Mouse (Mus musculus) kidney, embryonic 16.5 days (tissue): ENCODE data around the gene Mrpl23. TPM values are rescaled to one million over a fixed set of nuclear protein-coding genes. Genes with fewer than 3 reads are reported as not detected.

ENCODE experiments used
- ATAC-seq: fragments of 200-750 bp; cut with Nextera tagmentation; 2 replicates; pipeline ENCODE4 v1.8.0; 2017; ENCODE audit warnings: moderate TSS enrichment; ENCODE audit not compliant: low FRiP score, low TSS enrichment
- H3K27ac ChIP-seq: fragments of 300-500 bp; sonication (generic); 2 replicates; pipeline ENCODE4 v1.5.1; 2014; ENCODE audit warnings: low read length
- H3K27me3 ChIP-seq: fragments of 300-500 bp; sonication (generic); 2 replicates; pipeline ENCODE4 v1.6.1; 2014; ENCODE audit warnings: low read length, control low read depth, mixed read lengths; ENCODE audit not compliant: insufficient read depth
- H3K36me3 ChIP-seq: fragments of 300-500 bp; sonication (generic); 2 replicates; pipeline ENCODE4 v1.6.1; 2014; ENCODE audit warnings: low read length, control low read depth, mixed read lengths; ENCODE audit not compliant: insufficient read depth
- H3K4me1 ChIP-seq: fragments of 300-500 bp; sonication (generic); 2 replicates; pipeline ENCODE4 v1.6.1; 2014; ENCODE audit warnings: low read length, control low read depth, mixed read lengths; ENCODE audit not compliant: insufficient read depth
- H3K4me2 ChIP-seq: fragments of 300-500 bp; sonication (generic); replicated peaks from 2 replicates; pipeline ENCODE4 v1.6.1; 2014; ENCODE audit warnings: low read depth, low read length
- H3K4me3 ChIP-seq: fragments of 300-500 bp; sonication (generic); 2 replicates; pipeline ENCODE4 v1.5.1; 2014; ENCODE audit warnings: mild to moderate bottlenecking, low read length
- H3K9ac ChIP-seq: fragments of 300-500 bp; sonication (generic); replicated peaks from 2 replicates; pipeline ENCODE4 v1.6.1; 2014; ENCODE audit warnings: low read length
- H3K9me3 ChIP-seq: fragments of 300-500 bp; sonication (generic); 2 replicates; pipeline ENCODE4 v1.6.1; 2016; ENCODE audit warnings: low read length, control low read depth
- WGBS: fragments of 180-500 bp; shearing (Covaris S2); extraction: QIAGEN DNeasy Blood & Tissue Kit; methylation state at CpG from one replicate; pipeline ENCODE4 v1.1.7; 2014; 5-methylcytosine and 5-hydroxymethylcytosine counted together
- polyA plus RNA-seq: library from polyadenylated mRNA; unstranded; fragments of >200 nt; fragmentation: Nextera tagmentation; extraction: Ambion mirVana; gene quantifications from 2 replicates; pipeline ENCODE4 v1.2.1, GENCODE M21; 2015

Mrpl23 gene
- polyA plus RNA-seq, 1 experiment from 2014 or later, result 24.6 TPM

DNA sequence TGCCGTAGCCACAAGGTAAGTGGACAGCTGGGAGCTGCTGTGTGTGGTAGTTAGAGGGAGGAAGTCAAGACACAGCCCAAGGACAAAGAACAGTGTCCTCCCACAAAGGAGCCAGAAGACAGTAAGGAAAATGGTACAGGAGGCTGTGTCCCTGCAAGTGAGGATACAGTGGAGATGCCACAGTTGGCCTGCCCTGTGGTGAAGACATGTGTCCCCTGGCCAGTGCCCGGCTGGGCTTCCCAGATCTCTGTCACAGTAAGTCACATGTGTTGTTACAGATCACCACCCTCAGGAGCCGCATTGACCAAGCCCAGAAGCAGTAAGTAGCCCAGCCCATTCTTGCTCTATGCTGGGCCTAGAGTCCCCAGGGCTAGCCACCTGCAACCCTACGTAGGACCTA, 18.4 kb upstream of the Mrpl23 start:
- 67% methylated on average over 4 of the region's 4 CpGs for WGBS
- Histone ChIP-seq H3K27me3 (no peaks in the 10 kb centered on the region), H3K27ac (no peak overlapping the region)

GRCm38 (mm10) chr7:142516221-142516978, 16.1 kb upstream of the Mrpl23 start:
- peak overlapping the region; percentile 58 for H3K9ac ChIP-seq
- WGBS, result 33% methylated on average over 21 of the region's 21 CpGs

More for the DNA sequence above, 18.4 kb upstream of the Mrpl23 start:
- no peak overlapping the region for H3K9ac ChIP-seq
- H3K9me3 ChIP-seq, result no peaks in the 10 kb centered on the region
- no peak overlapping the region for H3K4me3 ChIP-seq
- peaks cover 39% of the 10 kb centered on the region for H3K4me1 ChIP-seq
- H3K4me2 ChIP-seq, result no peak overlapping the region
- H3K36me3 ChIP-seq, result no peaks in the 10 kb centered on the region
- no peak for ATAC-seq

GRCm38 (mm10) chr7:142517531-142517930, 15.0 kb upstream of the Mrpl23 start:
- 79% methylated on average over 3 of the region's 3 CpGs for WGBS
- no peak for ATAC-seq
- Histone ChIP-seq H3K27ac (no peak overlapping the region), H3K4me1 (peaks cover 34% of the 10 kb centered on the region), H3K9ac (no peak overlapping the region), H3K4me2 (no peak overlapping the region), H3K36me3 (no peaks in the 10 kb centered on the region), H3K4me3 (no peak overlapping the region), H3K9me3 (no peaks in the 10 kb centered on the region), H3K27me3 (no peaks in the 10 kb centered on the region)

More at GRCm38 (mm10) chr7:142516221-142516978, 16.1 kb upstream of the Mrpl23 start:
- no peaks in the 10 kb centered on the region for H3K36me3 ChIP-seq
- peak overlapping the region; percentile 20 for H3K4me2 ChIP-seq
- H3K27ac ChIP-seq, result peak overlapping the region; percentile 85
- peaks cover 30% of the 10 kb centered on the region for H3K4me1 ChIP-seq
- H3K9me3 ChIP-seq, result no peaks in the 10 kb centered on the region
- H3K27me3 ChIP-seq, result no peaks in the 10 kb centered on the region
- ATAC-seq, result peak; percentile 68
- H3K4me3 ChIP-seq, result no peak overlapping the region

DNA sequence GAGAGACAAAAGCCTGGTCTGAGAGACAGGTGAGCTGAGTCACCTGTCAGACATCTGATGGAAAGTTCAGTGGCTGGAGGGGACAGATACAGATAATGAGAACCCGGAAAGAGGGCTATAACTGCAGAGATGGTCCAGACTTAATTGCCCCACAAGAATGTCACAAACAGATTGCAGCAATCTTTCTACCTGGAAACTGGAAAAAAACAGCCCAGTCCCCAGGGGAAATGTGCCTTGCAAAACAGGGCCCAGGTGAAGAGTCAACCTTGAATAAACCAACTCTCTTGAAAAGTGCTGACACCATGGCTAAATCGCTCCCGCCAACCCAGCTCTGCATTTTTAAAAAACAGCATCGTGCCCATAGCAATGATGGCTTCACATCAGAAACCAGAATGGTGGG, 12.2 kb upstream of the Mrpl23 start:
- H3K9ac ChIP-seq, result no peak overlapping the region
- no peaks in the 10 kb centered on the region for H3K36me3 ChIP-seq
- WGBS, result 80% methylated on average over 4 of the region's 4 CpGs
- no peak overlapping the region for H3K4me3 ChIP-seq
- no peak overlapping the region for H3K27ac ChIP-seq
- H3K4me1 ChIP-seq, result peaks cover 58% of the 10 kb centered on the region
- no peaks in the 10 kb centered on the region for H3K27me3 ChIP-seq
- no peaks in the 10 kb centered on the region for H3K9me3 ChIP-seq
- ATAC-seq, result no peak
- H3K4me2 ChIP-seq, result no peak overlapping the region

DNA sequence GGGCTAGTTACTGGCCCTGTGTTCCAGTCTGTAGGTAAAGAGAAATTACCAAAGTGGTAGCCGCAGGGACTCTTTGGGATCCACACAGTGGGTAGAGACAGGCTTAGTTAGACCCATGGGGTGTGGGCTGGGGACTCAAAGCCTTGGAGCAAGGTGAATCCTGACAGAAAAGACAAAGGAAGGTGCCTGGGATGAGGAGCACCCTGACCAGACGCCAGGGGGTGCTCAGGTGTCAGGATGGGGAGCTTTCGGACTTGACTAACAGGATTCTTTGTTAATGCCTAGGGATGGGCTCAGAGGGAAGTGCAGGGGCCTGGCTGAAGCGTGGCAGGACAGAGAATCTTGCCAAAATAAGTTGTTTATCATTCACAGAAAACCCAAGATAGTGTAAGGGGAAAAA, 10.1 kb upstream of the Mrpl23 start:
- peak overlapping the region; percentile 97 for H3K27ac ChIP-seq
- no peak overlapping the region for H3K9ac ChIP-seq
- H3K4me3 ChIP-seq, result no peak overlapping the region
- 32% methylated on average over 4 of the region's 4 CpGs for WGBS
- H3K9me3 ChIP-seq, result no peaks in the 10 kb centered on the region
- no peaks in the 10 kb centered on the region for H3K27me3 ChIP-seq
- no peak overlapping the region for H3K4me2 ChIP-seq
- ATAC-seq, result no peak
- H3K36me3 ChIP-seq, result no peaks in the 10 kb centered on the region
- H3K4me1 ChIP-seq, result peaks cover 58% of the 10 kb centered on the region

DNA sequence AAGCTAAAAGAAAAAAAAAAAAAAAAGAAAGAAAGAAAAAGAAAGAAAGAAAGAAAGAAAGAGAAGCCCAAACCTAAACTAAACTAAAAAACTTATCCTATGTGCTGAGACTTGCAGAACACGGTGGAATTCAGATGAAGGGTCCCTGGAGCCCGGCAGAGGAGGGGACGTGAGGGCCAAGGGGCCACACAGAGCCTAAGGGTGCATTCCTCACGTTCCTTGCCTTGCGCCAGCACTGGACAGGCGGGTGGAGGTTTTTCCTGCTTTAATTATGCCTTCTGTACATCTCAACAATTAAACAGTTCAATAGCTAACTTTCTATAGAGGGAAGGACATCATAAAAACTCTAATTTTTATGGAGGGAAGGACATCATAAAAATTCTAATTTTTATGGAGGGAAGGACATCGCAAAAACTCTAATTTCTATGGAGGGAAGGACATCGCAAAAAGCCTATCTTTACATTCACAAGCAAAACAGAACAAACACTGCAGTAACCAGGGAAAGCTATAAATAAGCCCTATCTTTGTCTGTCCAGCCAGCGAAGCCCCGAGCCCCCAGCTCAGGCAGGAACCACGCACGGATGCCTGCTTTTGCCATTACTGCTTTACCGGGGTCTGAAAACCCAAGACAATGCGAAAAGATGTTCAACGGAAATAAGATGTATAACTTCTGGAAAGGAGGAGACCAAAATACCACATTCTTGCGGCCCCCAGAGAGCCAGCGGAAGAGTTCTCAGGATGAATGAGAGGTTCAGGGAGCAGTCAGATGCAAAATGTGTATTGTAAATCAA, 9.1 kb upstream of the Mrpl23 start:
- Histone ChIP-seq H3K27ac (peak overlapping the region; percentile 97), H3K9me3 (no peaks in the 10 kb centered on the region), H3K4me3 (no peak overlapping the region), H3K4me1 (peaks cover 68% of the 10 kb centered on the region), H3K27me3 (no peaks in the 10 kb centered on the region), H3K9ac (peak overlapping the region; percentile 59), H3K36me3 (no peaks in the 10 kb centered on the region), H3K4me2 (peak overlapping the region; percentile 31)
- WGBS, result 10% methylated on average over 17 of the region's 17 CpGs
- no peak for ATAC-seq

- Histone ChIP-seq H3K4me2 (no peak overlapping the region), H3K27me3 (no peaks in the 10 kb centered on the region), H3K4me1 (peaks cover 56% of the 10 kb centered on the region), H3K9ac (peak overlapping the region; percentile 54), H3K4me3 (no peak overlapping the region), H3K27ac (peak overlapping the region; percentile 94), H3K9me3 (no peaks in the 10 kb centered on the region), H3K36me3 (no peaks in the 10 kb centered on the region)
- WGBS, result 21% methylated on average over 13 of the region's 13 CpGs
- ATAC-seq, result peak; percentile 83
Measured at GRCm38 (mm10) chr7:142525342-142526178, 6.9 kb upstream of the Mrpl23 start.

- Histone ChIP-seq H3K4me3 (no peak overlapping the region), H3K9me3 (no peaks in the 10 kb centered on the region), H3K36me3 (no peaks in the 10 kb centered on the region), H3K27me3 (no peaks in the 10 kb centered on the region), H3K4me1 (peaks cover 60% of the 10 kb centered on the region), H3K9ac (no peak overlapping the region), H3K4me2 (no peak overlapping the region), H3K27ac (peak overlapping the region; percentile 48; the same call in 1 of the 2 replicates)
- ATAC-seq, result no peak
- 69% methylated on average over 10 of the region's 10 CpGs for WGBS
Measured at GRCm38 (mm10) chr7:142529350-142529749, 3.1 kb upstream of the Mrpl23 start.

DNA sequence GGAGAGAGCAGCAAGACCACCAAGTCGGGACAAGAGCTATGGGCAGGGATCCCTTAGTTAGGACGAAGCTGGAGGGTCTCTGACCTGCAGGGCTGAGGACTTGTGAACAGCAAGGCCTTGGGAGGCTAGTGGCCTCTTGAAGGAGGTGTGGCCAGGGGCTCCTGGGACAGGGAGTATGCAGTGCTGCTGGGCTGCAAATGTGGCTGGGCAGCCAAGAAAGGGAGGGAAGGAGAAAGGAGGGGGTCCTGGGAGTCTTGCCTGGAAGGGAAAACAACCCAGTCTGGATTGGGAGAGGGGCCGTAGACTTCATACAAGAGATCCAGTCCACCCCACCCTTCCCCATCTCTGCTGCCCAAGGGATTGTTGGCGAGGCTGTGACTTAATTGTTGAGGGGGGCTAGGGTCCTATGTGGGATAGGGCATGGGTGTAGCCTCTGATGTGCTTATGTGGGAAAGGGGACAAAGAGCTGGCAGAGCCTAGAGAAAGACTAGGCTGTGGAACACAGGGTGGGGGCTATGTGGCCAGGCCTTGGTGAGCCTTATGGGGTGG, 439 bp upstream of the Mrpl23 start:
- no peak overlapping the region for H3K4me3 ChIP-seq
- peaks cover 50% of the 10 kb centered on the region for H3K4me1 ChIP-seq
- peak overlapping the region; percentile 97 for H3K27ac ChIP-seq
- no peaks in the 10 kb centered on the region for H3K9me3 ChIP-seq
- ATAC-seq, result no peak; the same call in 1 of the 2 replicates
- 56% methylated on average over 4 of the region's 4 CpGs for WGBS
- H3K36me3 ChIP-seq, result peaks cover 4% of the 10 kb centered on the region; the same call in 1 of the 2 replicates
- peak overlapping the region; percentile 94 for H3K9ac ChIP-seq
- H3K4me2 ChIP-seq, result no peak overlapping the region
- H3K27me3 ChIP-seq, result no peaks in the 10 kb centered on the region
